Mouse (Mus musculus) MEL (cell line): ENCODE measurements around the gene Dnaic1.
A peak's percentile ranks its signal among the peaks of the same experiment; 100 is the strongest.

Source experiments
- BHLHE40 ChIP-seq: IDR thresholded peaks from 2 replicates; pipeline ENCODE4 v1.6.1; 2012; ENCODE audit warnings: low read depth, mild to moderate bottlenecking, inconsistent platforms, low read length, improper control_type of control experiment, borderline replicate concordance
- CHD2 ChIP-seq: IDR thresholded peaks from 2 replicates; pipeline ENCODE4 v1.6.1; 2011; ENCODE audit warnings: low read length, improper control_type of control experiment
- CTCF ChIP-seq, 3 experiments: IDR thresholded peaks in 2 of 3; conservative IDR thresholded peaks in 1 of 3; 2 replicates each; pipeline ENCODE4 v1.5.1; 2011 to 2012; ENCODE audit warnings: low read length in 3 of 3, low read depth in 2 of 3, mild to moderate bottlenecking in 2 of 3, improper control_type of control experiment in 1 of 3, inconsistent platforms in 1 of 3, mixed read lengths in 1 of 3, moderate library complexity in 1 of 3; ENCODE audit not compliant: control insufficient read depth in 1 of 3, insufficient read depth in 1 of 3, poor library complexity in 1 of 3, severe bottlenecking in 1 of 3
- HCFC1 ChIP-seq: IDR thresholded peaks from 2 replicates; pipeline ENCODE4 v1.6.1; 2012; ENCODE audit warnings: low read depth, mild to moderate bottlenecking, inconsistent platforms, low read length, improper control_type of control experiment, moderate library complexity
- MAZ ChIP-seq: IDR thresholded peaks from 2 replicates; pipeline ENCODE4 v1.6.1; 2012; ENCODE audit warnings: low read depth, mild to moderate bottlenecking, inconsistent platforms, low read length, improper control_type of control experiment
- MYC ChIP-seq: IDR thresholded peaks from 2 replicates; pipeline ENCODE4 v1.6.1; 2011; ENCODE audit warnings: low read depth, mild to moderate bottlenecking, low read length, improper control_type of control experiment, moderate library complexity
- POLR2A ChIP-seq, 2 experiments: IDR thresholded peaks; 2 replicates each; pipeline ENCODE4 v1.6.1; 2011 to 2012; ENCODE audit warnings: low read length in 2 of 2, mild to moderate bottlenecking in 2 of 2, control low read depth in 1 of 2, improper control_type of control experiment in 1 of 2, low read depth in 1 of 2, moderate library complexity in 1 of 2; ENCODE audit not compliant: control insufficient read depth in 1 of 2, insufficient read depth in 1 of 2, poor library complexity in 1 of 2
- RAD21 ChIP-seq: IDR thresholded peaks from 2 replicates; pipeline ENCODE4 v1.6.1; 2011; ENCODE audit warnings: mild to moderate bottlenecking, low read depth, low read length, improper control_type of control experiment
- ZKSCAN1 ChIP-seq: IDR thresholded peaks from 2 replicates; pipeline ENCODE4 v1.6.1; 2012; ENCODE audit warnings: low read depth, mild to moderate bottlenecking, inconsistent platforms, low read length, improper control_type of control experiment, moderate library complexity

GRCm38 (mm10) chr4:41614156-41614555, 44.6 kb downstream of the Dnaic1 start:
- TF ChIP-seq POLR2A (IDR thresholded peaks at IDR 0.05; ENCODE audit: control insufficient read depth in 1 of 2, insufficient read depth in 1 of 2, low read depth in 1 of 2, low read length in 2 of 2, poor library complexity in 1 of 2) (no peak), RAD21 (peak; percentile 83), MYC (no peak), CTCF (IDR thresholded peaks at IDR 0.05 in 2 of 3, conservative IDR thresholded peaks at IDR 0.05 in 1 of 3; ENCODE audit: control insufficient read depth in 1 of 3, insufficient read depth in 1 of 3, low read depth in 2 of 3, low read length in 3 of 3, poor library complexity in 1 of 3, severe bottlenecking in 1 of 3) (peak; percentile 80 to 92 (median 91)), MAZ (no peak), BHLHE40 (no peak), HCFC1 (no peak), ZKSCAN1 (no peak), CHD2 (no peak)
